Mouse (Mus musculus) myocyte (in vitro differentiated cells): Measurements from ENCODE around the gene Catsperd. TPM values are rescaled to one million over a fixed set of nuclear protein-coding genes. Genes with fewer than 3 reads are reported as not detected.

Source experiments
- H3K27me3 ChIP-seq: one replicate; pipeline ENCODE4 v1.6.1; 2011; ENCODE audit not compliant: control insufficient read depth, insufficient read depth, insufficient read length
- H3K36me3 ChIP-seq: one replicate; pipeline ENCODE4 v1.6.1; 2011; ENCODE audit not compliant: control insufficient read depth, insufficient read depth
- H3K4me2 ChIP-seq: one replicate; pipeline ENCODE4 v1.6.1; 2011; ENCODE audit warnings: low read depth, control low read depth
- H3K4me3 ChIP-seq: one replicate; pipeline ENCODE4 v1.5.1; 2011; ENCODE audit warnings: mild to moderate bottlenecking, control low read depth, moderate library complexity
- H3K79me2 ChIP-seq: one replicate; pipeline ENCODE4 v1.6.1; 2011; ENCODE audit not compliant: control insufficient read depth, insufficient read depth
- H3ac ChIP-seq: one replicate; pipeline ENCODE4 v1.6.1; 2011; ENCODE audit not compliant: control insufficient read depth, insufficient read length
- CEBPB ChIP-seq: IDR thresholded peaks from 2 replicates; pipeline ENCODE4 v1.6.1; 2011; ENCODE audit warnings: mild to moderate bottlenecking, moderate library complexity; ENCODE audit not compliant: poor library complexity, insufficient read depth, severe bottlenecking
- E2F4 ChIP-seq: IDR thresholded peaks from one replicate; pipeline ENCODE4 v1.6.1; 2011; ENCODE audit warnings: mild to moderate bottlenecking, control low read depth, moderate library complexity; ENCODE audit not compliant: insufficient read depth
- MAX ChIP-seq: IDR thresholded peaks from one replicate; pipeline ENCODE4 v1.6.1; 2011; ENCODE audit warnings: low read depth, mild to moderate bottlenecking, control low read depth
- MYOD1 ChIP-seq, 3 experiments: IDR thresholded peaks; one replicate each; pipeline ENCODE4 v1.6.1; 2011; ENCODE audit warnings: control low read depth in 2 of 3, low read depth in 2 of 3, mild to moderate bottlenecking in 2 of 3, moderate library complexity in 1 of 3; ENCODE audit not compliant: insufficient read length in 2 of 3, control insufficient read depth in 1 of 3
- MYOG ChIP-seq, 3 experiments: IDR thresholded peaks; one replicate each; pipeline ENCODE4 v1.6.1; 2011; ENCODE audit warnings: control low read depth in 2 of 3, low read depth in 2 of 3, mild to moderate bottlenecking in 2 of 3; ENCODE audit not compliant: insufficient read length in 2 of 3, control insufficient read depth in 1 of 3, insufficient read depth in 1 of 3
- POLR2A ChIP-seq: IDR thresholded peaks from one replicate; pipeline ENCODE4 v1.6.1; 2011; ENCODE audit warnings: low read depth, mild to moderate bottlenecking, control low read depth, moderate library complexity; ENCODE audit not compliant: insufficient read length
- POLR2AphosphoS2 ChIP-seq: IDR thresholded peaks from one replicate; pipeline ENCODE4 v1.6.1; 2011; ENCODE audit warnings: low read depth, control low read depth; ENCODE audit not compliant: insufficient read length
- REST ChIP-seq: IDR thresholded peaks from one replicate; pipeline ENCODE4 v1.6.1; 2011; ENCODE audit warnings: mild to moderate bottlenecking, control low read depth, moderate library complexity; ENCODE audit not compliant: insufficient read depth, insufficient read length
- SRF ChIP-seq: IDR thresholded peaks from one replicate; pipeline ENCODE4 v1.6.1; 2011; ENCODE audit warnings: low read depth; ENCODE audit not compliant: control insufficient read depth, insufficient read length
- TCF12 ChIP-seq: IDR thresholded peaks from one replicate; pipeline ENCODE4 v1.6.1; 2011; ENCODE audit warnings: mild to moderate bottlenecking, control low read depth; ENCODE audit not compliant: poor library complexity, insufficient read depth, severe bottlenecking
- TCF3 ChIP-seq: IDR thresholded peaks from one replicate; pipeline ENCODE4 v1.6.1; 2011; ENCODE audit warnings: low read depth, control low read depth; ENCODE audit not compliant: insufficient read length
- USF1 ChIP-seq: IDR thresholded peaks from one replicate; pipeline ENCODE4 v1.6.1; 2011; ENCODE audit warnings: low read depth, mild to moderate bottlenecking, control low read depth, moderate library complexity
- polyA plus RNA-seq: library from polyadenylated mRNA; unstranded; fragments of >200 nt; fragmentation: generic; extraction: Trizol; gene quantifications from one replicate; pipeline ENCODE4 v1.2.1, GENCODE M21; 2012; ENCODE audit warnings: missing spikeins

The Catsperd gene
- polyA plus RNA-seq, 1 experiment: 0.16 TPM

DNA sequence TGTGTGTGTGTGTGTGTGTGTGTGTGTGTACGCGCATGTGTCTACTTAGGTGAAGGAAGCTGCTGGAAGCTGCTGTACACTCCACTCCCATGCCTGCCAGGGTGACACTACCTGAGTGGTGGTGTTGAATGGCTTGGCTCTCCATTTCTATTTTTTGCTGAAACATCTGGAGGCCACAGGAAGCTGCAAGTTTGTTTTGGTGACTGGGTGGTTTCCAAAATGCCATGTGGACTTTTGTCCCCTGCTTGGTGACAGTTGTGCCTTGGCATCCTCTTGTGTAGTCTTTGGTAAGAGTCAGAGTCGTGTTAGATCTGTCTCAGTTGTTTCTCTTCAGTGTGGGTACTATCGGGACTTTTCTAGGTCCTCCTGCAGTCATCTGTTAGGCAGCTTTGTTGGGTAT is 58.9 kb downstream of the Catsperd start:
- no peak for TF ChIP-seq MYOD1 (IDR thresholded peaks at IDR 0.05; ENCODE audit: control insufficient read depth in 1 of 3, insufficient read length in 2 of 3, low read depth in 2 of 3)
- TF ChIP-seq MAX: no peak
- no peak for TF ChIP-seq MYOG (IDR thresholded peaks at IDR 0.05; ENCODE audit: control insufficient read depth in 1 of 3, insufficient read depth in 1 of 3, insufficient read length in 2 of 3, low read depth in 2 of 3)
- no peak for TF ChIP-seq CEBPB
- no peak for TF ChIP-seq TCF12
- TF ChIP-seq E2F4: no peak
- TF ChIP-seq TCF3: no peak
- TF ChIP-seq POLR2AphosphoS2: no peak
- no peak for TF ChIP-seq SRF
- H3ac ChIP-seq: no peak overlapping the region
- H3K27me3 ChIP-seq: no peaks in the 10 kb centered on the region
- H3K36me3 ChIP-seq: peaks cover 21% of the 10 kb centered on the region
- H3K4me3 ChIP-seq: no peak overlapping the region
- H3K4me2 ChIP-seq: no peak overlapping the region
- peaks cover 72% of the 10 kb centered on the region for H3K79me2 ChIP-seq

GRCm38 (mm10) chr17:56688045-56688444 is 60.1 kb downstream of the Catsperd start:
- peaks cover 19% of the 10 kb centered on the region for H3K36me3 ChIP-seq

GRCm38 (mm10) chr17:56688689-56689088 is 60.7 kb downstream of the Catsperd start:
- Histone ChIP-seq H3K79me2 (peaks cover 56% of the 10 kb centered on the region), H3K4me3 (no peak overlapping the region), H3K36me3 (peaks cover 19% of the 10 kb centered on the region), H3ac (no peak overlapping the region), H3K4me2 (no peak overlapping the region), H3K27me3 (no peaks in the 10 kb centered on the region)
- peak in 2 of 3 experiments; percentile 31 to 68 for TF ChIP-seq MYOD1 (IDR thresholded peaks at IDR 0.05; ENCODE audit: control insufficient read depth in 1 of 3, insufficient read length in 2 of 3, low read depth in 2 of 3)
- no peak for TF ChIP-seq POLR2A
- TF ChIP-seq MAX: no peak
- TF ChIP-seq TCF3: no peak
- peak in 1 of 3 experiments; percentile 28 for TF ChIP-seq MYOG (IDR thresholded peaks at IDR 0.05; ENCODE audit: control insufficient read depth in 1 of 3, insufficient read depth in 1 of 3, insufficient read length in 2 of 3, low read depth in 2 of 3)
- no peak for TF ChIP-seq POLR2AphosphoS2
- TF ChIP-seq REST: no peak

More at GRCm38 (mm10) chr17:56688045-56688444, 60.1 kb downstream of the Catsperd start:
- no peaks in the 10 kb centered on the region for H3K27me3 ChIP-seq
- TF ChIP-seq POLR2AphosphoS2: no peak
- H3K4me3 ChIP-seq: no peak overlapping the region
- peaks cover 62% of the 10 kb centered on the region for H3K79me2 ChIP-seq
- H3K4me2 ChIP-seq: no peak overlapping the region
- H3ac ChIP-seq: no peak overlapping the region

- Histone ChIP-seq H3K27me3 (no peaks in the 10 kb centered on the region), H3K36me3 (peaks cover 23% of the 10 kb centered on the region), H3K4me2 (no peak overlapping the region), H3ac (no peak overlapping the region), H3K79me2 (peaks cover 33% of the 10 kb centered on the region), H3K4me3 (no peak overlapping the region)
- TF ChIP-seq SRF (no peak), TCF12 (no peak), REST (no peak), CEBPB (no peak), POLR2A (no peak), MAX (no peak), TCF3 (no peak)
Measured at GRCm38 (mm10) chr17:56693395-56693794, 65.5 kb downstream of the Catsperd start.

- TF ChIP-seq CEBPB (no peak), POLR2AphosphoS2 (no peak), TCF12 (no peak), USF1 (peak; percentile 11)
- no peak overlapping the region for H3ac ChIP-seq
- H3K4me2 ChIP-seq: no peak overlapping the region
- H3K4me3 ChIP-seq: no peak overlapping the region
- H3K36me3 ChIP-seq: peaks cover 28% of the 10 kb centered on the region
- no peaks in the 10 kb centered on the region for H3K27me3 ChIP-seq
- peaks cover 28% of the 10 kb centered on the region for H3K79me2 ChIP-seq
Measured at GRCm38 (mm10) chr17:56693851-56694310, 65.9 kb downstream of the Catsperd start.

GRCm38 (mm10) chr17:56700451-56700850 is 72.5 kb downstream of the Catsperd start:
- no peak overlapping the region for H3K4me2 ChIP-seq
- H3K27me3 ChIP-seq: no peaks in the 10 kb centered on the region
- no peak for TF ChIP-seq USF1
- TF ChIP-seq REST: no peak
- no peak for TF ChIP-seq POLR2AphosphoS2
- no peak for TF ChIP-seq MAX
- TF ChIP-seq E2F4: no peak
- TF ChIP-seq SRF: no peak
- no peak for TF ChIP-seq CEBPB
- no peak for TF ChIP-seq MYOD1 (IDR thresholded peaks at IDR 0.05; ENCODE audit: control insufficient read depth in 1 of 3, insufficient read length in 2 of 3, low read depth in 2 of 3)
- no peak for TF ChIP-seq MYOG (IDR thresholded peaks at IDR 0.05; ENCODE audit: control insufficient read depth in 1 of 3, insufficient read depth in 1 of 3, insufficient read length in 2 of 3, low read depth in 2 of 3)
- no peak for TF ChIP-seq POLR2A
- no peak for TF ChIP-seq TCF3
- TF ChIP-seq TCF12: no peak
- peaks cover 32% of the 10 kb centered on the region for H3K36me3 ChIP-seq
- no peak overlapping the region for H3K4me3 ChIP-seq
- no peak overlapping the region for H3ac ChIP-seq
- no peaks in the 10 kb centered on the region for H3K79me2 ChIP-seq
